Mouse (Mus musculus) c-Kit-positive CD71-positive TER-119-positive erythroid progenitor cells, embryonic 14.5 days (primary cell): Measurements from ENCODE around the gene Wfdc9.

Experiments used
- DNase-seq: peaks from one replicate; pipeline ENCODE4 v3.0.0-alpha.2; 2013; ENCODE audit warnings: low spot score

The Wfdc9 gene

DNA sequence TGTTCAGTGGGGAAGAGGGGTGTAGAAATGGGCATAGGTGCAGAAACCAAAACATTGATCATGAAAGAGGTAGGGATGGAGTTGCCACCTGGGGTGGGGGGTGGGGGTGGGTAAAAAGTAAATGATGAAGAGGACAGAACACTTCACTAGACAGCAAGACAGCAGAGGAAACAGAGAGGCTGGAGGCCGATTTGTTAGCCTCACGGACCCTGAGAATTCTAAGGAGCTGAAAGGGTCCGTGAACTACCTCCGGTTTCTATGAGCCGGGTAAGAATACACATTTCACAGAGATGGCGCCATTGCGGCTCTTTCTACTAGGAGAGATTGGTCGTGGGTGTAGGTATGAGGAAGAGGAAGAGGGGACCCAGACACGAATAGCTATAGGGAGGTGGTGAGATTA, at the start of gene Wfdc9:
TSS of gene Wfdc9 (minus strand) at position 101 of the 400 bp plus-strand sequence.
- DNase-seq, result no peak

DNA sequence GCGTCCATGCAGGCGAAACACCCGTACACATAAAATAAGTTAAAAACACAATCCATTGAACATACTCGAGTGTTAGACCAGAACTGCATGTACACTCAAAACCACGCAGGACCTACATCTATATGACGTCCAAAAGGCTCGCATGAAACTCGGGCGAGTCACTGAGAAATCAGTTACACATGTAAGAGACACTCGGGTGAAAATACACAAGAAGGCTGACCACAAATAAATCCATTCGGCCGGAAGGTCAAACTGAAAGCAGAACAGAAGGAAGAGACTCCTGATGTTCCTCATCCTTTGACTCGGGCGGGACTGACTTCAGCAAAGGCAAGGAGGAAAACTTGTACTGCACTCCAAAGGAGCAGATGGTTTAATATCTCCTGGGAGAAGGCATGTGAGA, 49.6 kb upstream of the Wfdc9 start:
- DNase-seq, result no peak

DNA sequence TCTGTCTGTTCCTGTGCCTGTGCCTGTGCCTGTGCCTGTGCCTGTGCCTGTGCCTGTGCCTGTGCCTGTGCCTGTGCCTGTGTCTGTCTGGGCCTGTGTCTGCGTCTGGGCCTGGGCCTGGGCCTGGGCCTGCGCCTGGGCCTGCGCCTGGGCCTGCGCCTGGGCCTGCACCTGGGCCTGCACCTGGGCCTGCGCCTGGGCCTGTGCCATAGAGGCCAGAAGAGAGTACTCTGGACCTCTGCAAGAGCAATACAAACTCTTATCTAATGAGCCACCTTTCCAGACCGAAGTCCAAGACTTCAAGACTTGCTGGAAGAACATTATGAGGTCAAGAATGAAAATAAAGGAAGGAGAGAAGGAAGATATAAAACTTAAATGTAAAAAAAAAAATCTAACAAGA, 48.9 kb upstream of the Wfdc9 start:
- DNase-seq, result no peak

DNA sequence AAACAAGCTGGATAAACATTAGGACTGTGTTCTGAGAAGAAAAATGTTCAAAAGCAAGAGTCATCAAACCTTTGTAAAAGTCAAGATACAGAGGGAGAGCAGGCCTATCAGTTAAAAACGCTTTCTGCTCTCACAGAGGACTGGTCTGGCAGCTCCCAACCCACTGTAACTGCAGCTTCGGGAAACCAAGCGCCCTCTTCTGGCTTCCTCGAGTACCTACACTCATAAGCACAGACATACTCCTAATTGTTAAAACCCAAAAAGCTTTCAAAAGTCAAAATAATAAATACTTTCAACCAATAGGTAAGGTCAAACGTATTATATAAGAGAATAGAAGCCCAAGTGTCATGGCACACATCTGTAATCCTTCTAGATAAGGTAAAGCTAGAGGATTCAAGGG, 47.9 kb upstream of the Wfdc9 start:
- DNase-seq, result no peak

DNA sequence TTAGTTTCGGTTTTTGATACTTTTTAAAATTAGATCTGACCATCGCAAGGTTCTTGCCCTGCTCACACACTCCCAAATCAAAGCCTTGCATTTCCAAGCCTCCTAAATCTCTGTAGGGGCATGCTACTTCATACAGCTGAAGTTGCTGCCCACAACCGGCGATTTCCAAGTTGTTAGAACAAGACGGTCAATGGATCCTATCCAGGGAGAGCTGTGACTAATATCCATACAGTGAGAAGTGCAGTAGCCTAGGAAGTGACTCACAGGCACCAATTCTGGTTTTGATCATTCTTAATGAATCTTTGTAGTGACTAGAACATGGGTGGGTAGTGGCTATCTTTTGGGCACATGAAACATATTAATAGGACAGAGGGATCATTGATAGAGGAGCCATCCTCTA, 45.4 kb upstream of the Wfdc9 start:
- no peak for DNase-seq

DNA sequence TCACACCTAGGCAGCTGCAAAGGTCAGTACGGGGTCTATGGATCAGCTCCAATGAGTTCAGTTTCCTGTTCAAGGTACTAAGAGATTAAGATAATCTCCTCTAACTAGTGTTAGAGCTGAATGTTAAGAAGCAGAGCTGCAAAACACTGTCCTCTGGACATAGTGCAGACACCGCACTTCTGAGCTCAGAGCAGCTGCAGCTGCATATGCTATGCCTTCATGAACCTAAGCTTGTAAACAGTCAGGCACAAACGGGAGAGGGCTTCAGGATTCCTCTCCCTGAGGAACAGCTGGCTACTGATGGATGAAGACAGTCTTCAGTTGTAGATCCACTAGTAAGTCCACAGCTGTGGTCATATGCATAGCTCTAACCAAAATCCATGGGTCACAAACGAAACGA, 44.6 kb upstream of the Wfdc9 start:
- DNase-seq, result no peak

DNA sequence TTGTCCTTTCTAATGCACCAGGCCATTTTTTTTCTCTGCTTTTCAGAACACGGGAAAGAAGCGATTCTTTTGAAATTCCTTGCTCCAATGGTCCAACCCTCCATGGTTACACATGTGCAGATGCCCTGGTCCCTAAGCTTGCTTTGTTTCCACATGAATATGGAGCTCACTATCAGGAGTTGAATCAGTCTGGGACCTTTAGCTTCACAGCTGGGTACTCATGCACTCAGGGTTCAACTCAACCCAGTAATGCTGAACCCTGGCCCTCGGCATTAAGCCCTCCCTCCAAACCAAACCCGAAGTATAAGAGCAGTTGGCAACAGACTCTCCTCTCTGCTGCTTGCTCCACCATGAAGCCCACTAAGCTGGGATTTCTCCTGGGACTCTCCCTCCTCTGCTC, 41.8 kb upstream of the Wfdc9 start, which contains the start of gene Spint4:
TSS of gene Spint4 (plus strand) at position 301 of the 400 bp plus-strand sequence.
- no peak for DNase-seq

DNA sequence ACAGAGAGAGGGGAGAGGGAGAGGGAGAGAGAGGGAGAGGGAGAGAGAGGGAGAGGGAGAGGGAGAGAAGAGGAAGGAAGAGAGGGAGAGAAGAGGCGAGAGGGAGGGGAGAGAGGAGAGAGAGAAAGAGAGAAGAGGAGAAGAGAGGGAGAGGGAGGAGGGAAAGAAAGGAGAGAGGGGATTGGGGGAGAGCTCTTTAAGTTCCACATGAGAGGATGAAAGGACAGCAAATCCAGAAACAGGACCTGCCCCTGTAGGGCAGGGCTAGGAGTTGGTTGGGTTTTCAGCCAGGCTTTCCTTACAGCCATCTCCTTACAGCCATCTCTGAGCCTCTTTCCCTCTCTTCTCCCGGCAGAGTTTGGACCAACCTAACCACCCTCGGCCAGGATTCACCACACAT, 28.4 kb upstream of the Wfdc9 start, which contains the start of gene Wfdc13:
TSS of gene Wfdc13 (plus strand) at position 301 of the 400 bp plus-strand sequence.
- no peak for DNase-seq

DNA sequence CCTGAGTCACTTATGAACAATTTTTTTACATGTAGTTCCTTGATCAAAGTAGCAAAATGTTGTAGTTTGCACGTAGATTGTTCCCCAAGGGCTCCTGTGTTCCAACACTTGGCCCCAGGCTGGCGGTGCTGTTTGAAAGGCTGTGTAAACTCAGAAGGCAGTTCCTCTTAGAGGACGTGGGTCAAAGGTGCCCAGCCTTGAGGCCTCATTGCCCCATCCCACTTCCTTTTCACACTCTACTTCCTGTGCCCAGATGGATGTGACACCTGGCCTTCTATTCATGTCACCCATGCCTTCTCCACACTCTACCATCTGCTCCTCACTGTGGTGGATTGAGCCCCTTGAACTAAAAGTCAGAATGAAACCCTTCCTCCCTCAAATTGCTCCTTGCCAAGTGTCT, 23.5 kb upstream of the Wfdc9 start:
- no peak for DNase-seq

DNA sequence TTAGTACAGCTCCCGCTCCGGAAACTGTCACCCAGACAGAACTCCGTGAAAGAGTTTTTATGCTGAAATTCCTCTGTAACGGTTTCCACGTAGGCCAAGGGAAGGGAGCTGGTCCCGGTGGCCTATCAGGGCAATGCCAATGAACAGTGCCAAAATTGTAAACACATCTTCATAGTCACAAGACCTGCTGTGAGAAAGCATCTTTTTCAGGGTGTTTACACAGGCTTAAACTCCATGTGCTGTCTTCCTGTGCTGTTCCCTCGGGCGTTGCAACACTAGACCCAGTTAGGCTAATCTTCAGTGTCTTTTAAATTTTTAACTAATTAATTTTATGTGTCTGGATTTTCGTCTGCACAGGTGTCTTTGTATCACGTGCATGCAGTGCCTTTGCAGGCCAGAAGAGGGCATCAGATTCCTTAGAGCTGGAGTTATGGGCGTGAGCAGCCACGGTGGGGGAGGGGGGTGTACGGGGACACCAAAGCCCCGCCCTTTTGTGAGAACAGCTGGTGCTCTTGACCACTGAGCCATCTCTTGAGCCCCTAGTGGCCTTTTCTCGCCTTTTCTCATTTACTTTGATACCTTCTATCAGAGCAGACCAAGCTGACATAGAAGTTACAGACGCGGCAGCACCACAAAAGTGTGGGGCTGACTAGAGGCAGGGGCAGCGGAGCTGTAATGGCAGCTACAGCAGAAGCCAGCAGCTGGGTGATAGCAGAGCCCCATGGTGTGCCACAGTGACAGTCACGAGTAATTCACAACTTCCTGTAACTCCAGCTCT, 22.7 kb upstream of the Wfdc9 start:
- peak; percentile 42 for DNase-seq

DNA sequence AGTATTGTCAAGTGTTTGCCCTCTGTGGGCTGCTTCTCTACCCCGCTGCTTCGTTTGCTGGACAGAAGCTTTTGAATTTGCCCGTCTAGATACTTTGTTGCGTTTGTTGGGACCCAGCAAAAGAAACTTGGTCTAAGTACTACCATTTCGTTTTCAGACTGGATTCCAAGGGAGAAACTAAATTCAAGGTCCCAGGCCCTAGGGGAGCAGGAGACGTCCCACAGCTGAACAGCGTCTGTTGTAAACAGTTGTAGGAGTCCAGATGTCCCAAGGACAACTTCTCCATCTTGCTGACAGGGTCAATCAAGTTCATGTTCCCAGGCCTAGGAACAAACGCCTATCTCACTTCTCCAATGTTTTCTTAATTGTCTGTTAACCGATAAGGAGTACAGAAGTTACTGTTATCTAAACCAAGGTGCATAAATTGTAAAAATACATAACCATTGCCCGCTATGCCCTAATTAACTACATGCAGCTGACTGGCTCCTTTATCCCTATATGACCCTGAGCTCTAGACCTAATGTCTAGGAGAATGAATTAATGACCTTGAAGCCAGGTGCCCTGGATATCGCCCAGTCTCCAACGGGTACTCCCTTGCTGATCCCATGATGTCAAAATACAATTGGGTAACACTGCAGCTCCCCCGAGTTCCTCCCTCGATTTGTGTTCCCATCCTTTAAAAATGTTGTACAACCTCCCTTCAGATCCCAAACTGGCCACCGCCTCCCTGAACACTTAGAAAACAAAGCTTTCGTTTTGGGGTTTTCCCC, 20.7 kb upstream of the Wfdc9 start:
- no peak for DNase-seq

DNA sequence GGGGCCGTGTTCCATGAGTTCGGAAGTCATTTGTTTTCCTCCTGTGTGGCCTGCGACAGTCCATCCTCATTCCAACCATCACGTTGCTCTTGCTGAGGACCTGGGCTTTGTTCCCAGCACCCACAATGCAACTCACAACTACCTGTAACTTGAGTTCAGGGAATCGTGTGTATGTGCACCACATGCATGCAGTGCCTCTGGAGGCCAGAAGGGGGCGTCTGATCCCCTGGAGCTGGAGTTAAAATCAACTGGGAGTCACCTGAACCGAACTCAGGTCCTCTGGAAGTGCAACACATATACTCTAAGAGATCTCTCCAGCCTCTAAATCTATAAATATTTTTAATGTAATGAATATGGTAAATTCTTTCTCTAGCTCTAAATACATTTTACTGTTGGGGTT, 19.7 kb upstream of the Wfdc9 start:
- no peak for DNase-seq

DNA sequence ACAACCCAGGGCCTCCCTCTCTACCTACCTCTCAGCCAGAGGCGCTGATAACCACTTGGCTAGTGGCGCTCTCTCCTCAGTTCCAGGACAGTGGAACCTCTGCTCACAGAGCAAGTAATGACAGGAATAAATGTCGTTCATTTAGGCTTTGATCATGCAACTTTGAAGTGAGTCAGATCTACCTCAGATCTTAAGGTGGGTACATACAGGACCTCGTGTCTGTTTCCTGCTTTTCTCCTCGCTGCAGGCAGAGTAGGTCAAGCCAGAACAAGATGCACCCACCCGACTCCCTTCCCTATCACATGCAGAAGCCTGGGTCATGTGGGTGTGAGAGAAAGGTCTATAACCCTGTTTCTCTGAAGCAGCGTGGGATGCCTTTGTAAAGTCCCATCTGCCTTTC, 17.6 kb upstream of the Wfdc9 start, which contains the start of gene Wfdc11:
TSS of gene Wfdc11 (minus strand) at position 101 of the 400 bp plus-strand sequence.
- no peak for DNase-seq

DNA sequence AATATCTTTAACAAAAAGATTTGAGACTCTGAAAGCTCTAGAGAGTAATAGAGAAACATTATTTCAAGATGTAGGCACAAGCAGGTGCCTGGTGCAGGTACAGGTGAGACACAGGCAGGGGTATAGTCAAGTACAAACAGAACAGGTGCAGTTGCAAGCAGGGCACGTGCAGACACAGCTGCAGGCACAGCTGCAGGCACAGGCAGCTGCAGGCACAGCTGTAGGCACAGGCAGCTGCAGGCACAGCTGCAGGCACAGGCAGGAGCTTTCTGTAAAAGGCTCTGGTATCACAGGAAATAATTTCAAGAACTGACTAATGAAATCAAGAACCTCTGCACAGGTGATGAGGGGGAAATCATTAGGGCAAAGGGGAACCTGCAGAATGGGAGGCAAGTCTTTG, 14.6 kb upstream of the Wfdc9 start:
- DNase-seq, result no peak

DNA sequence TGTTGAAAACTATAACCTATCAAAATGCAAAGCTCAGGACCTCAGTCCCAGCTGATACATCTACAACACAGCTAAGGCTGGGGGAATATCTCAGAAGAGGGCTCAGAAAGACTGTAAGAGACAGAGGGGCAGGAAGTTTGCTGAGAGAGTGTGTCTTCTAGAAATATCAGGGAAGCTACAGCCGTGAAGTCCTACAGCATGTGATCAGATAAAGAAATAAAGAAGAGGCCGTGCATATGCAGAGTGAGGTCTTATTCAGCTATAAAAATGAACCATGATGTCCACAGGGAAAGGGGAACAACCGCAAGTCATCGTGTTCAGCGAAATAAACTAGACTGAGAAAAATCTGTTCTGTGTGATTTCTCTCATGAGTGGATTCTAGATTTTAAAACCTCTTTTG, 13.9 kb upstream of the Wfdc9 start:
- DNase-seq, result no peak

DNA sequence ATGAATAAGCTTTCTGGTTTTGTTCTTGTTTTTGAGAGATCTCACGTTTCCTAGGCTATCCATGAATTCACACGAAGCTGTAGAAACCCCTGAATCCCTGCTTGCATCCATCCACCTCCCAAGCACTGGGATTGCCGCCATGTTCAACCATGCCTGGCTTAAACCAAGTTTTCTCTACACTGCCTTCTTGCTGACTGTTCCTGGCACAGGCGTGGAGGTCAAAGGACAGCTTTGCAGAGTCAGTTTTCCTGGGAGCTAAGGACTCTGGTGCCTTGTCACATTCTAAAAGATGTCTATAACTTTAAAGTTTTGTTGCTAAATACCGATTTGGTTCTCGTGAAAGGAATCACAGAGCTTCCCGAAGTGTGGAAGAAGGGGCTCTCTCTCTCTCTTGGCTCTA, 8.5 kb upstream of the Wfdc9 start:
- DNase-seq, result no peak

DNA sequence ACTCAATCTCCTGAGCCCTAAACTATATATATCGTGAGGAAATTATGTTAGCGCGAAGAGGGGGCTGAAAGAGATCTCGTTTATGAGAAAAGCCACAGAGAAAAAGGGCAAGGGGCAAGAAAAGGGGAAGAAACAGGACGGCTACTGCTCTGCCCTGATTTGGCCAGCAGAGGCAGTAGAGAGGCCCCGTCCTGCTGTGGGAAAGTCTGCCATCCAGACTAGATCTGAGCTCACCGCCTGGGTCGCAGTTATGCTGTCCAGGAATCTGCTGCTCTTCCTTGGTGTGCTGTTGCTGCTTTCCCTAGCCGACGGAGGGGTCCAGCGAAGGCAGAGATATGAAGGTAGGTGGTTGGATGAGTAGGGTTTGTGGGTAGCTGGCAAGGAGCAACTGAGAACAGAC, 525 bp downstream of the Wfdc9 start, which contains the start of gene Wfdc10:
TSS of gene Wfdc10 (plus strand) at position 189 of the 400 bp plus-strand sequence.
- peak; percentile 15 for DNase-seq

DNA sequence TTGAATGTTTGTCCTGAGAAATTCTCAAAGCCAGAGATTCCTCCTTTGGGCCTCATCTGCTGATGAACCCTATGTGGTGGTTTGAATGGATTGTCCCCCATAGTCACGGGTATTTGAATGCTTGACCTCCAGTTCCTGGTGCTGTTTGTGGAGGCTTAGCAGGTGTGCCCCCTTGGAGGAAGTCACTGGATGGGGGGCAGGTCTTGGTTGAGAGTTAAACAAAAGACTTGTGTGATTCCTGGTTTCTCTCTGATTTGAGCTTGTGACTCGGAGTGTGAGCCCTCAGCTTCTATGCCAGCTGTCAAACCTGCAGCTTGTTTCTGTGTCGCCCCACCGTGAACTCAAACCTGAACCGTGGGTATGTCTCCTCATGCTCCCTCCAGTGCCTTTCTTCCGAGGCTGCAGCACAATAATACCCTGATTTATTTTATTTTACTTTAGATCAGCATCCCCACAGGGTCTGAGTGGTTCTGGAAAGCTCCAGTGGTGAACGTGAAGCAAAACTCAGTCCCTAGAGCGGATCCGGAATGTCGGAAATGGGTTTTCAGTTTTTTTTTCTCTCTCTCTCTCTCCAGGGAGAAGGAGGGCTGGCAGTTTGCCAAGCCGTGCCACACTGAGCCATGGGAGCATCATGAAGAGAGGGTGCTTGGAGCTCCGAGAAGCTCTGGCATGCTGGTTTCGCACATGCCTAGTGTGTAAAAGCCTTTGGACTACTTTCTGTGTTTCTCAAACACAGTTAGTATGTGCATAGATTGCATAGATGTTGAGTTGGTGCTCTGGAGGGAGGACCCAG, 14.3 kb downstream of the Wfdc9 start:
- no peak for DNase-seq

DNA sequence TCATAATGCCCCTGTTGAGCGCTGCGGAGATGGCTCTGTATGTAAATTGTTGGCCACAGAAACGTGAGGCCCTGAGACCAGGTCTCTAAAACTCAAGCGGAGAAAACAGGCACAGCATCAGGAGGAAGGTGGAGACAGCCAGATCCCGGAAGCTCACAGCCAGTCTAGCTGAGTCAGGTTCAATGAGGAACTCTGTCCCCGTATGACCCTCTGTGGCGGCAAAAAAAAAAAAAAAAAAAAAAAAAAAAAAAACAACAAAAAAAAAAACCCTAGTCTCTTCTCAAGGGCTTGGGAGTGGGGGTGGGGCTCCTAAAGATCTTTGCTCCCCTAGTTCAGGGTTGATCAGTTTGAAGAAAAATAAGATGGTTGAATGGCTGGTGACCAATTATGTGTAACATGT, 15.3 kb downstream of the Wfdc9 start:
- DNase-seq, result no peak

DNA sequence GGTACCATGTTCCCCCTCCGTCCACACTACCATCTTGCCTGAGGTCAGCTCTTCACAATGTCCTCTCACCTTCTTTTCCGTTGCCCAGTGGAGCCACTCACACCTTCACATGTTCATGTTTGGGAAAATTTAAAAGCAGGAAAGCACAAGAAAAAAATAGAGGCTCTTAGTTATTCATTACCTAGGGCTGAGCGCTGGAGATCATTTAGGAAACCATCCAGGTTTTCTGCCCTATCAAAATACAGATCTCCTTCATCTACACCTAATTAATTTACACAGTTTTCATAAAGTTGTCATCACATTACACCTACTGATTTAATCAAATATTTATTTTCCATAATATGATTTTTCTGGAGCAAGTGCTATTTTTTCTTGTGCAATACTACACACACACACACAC, 17.7 kb downstream of the Wfdc9 start, which contains the start of gene Wfdc16:
TSS of gene Wfdc16 (minus strand) at position 101 of the 400 bp plus-strand sequence.
- DNase-seq, result no peak

DNA sequence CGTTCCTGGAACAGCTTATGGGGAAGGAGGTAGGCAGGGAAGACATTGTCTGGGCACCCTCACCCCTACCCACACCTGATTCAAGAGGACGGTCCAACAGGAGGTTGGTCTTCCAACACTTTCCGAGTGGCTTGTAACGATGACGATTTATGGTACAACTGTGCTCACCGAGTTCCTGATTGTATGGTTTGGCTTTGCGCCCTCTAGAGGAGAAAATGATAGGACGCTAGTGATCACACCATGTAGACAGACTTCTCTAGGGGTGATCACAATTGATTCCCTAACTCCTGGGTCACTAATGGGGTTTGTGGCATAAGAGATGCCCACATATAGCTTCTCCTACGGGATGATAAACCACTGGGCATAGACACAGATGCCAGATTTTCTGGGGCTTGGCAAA, 21.1 kb downstream of the Wfdc9 start:
- DNase-seq, result peak; percentile 5

DNA sequence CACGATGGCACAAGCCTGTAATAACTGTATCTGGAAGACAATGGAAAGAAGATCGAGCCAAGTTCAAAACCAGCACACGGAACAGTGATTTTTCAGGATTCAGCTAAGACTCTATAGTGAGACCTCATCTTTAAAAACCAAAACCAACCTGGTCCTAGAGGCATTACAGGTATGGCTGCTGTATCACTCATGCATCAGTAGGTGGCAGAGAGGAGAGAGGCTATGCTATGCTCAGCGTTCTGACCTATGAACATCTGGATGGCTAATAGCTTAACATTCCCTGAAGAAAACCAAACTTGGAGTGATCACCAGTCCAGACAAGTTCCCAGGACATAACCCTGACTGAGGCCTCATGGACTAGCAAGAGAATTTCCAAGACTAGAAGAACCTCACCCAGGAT, 34.6 kb downstream of the Wfdc9 start:
- DNase-seq, result no peak
